Mouse (Mus musculus) limb, embryonic 14.5 days (tissue): Measurements from ENCODE around the gene Nr2e1. TPM values are rescaled to one million over a fixed set of nuclear protein-coding genes. Genes with fewer than 3 reads are reported as not detected.

Experiments used
- ATAC-seq: fragments of 200-750 bp; cut with Nextera tagmentation; 2 replicates; pipeline ENCODE4 v1.8.0; 2017; ENCODE audit warnings: low read depth, moderate number of reproducible peaks, moderate TSS enrichment; ENCODE audit not compliant: low FRiP score
- DNase-seq: peaks from one replicate; pipeline ENCODE4 v3.0.0-alpha.2; 2015; ENCODE audit warnings: low spot score
- H3K27ac ChIP-seq: fragments of 300-500 bp; sonication (generic); replicated peaks from 2 replicates; pipeline ENCODE4 v1.5.1; 2014; ENCODE audit warnings: low read depth, mild to moderate bottlenecking, low read length, moderate library complexity, mixed read lengths
- H3K27me3 ChIP-seq: fragments of 300-500 bp; sonication (generic); 2 replicates; pipeline ENCODE4 v1.6.1; 2014; ENCODE audit warnings: low read length, mixed read lengths; ENCODE audit not compliant: control insufficient read depth, insufficient read depth
- H3K36me3 ChIP-seq: fragments of 300-500 bp; sonication (generic); 2 replicates; pipeline ENCODE4 v1.6.1; 2014; ENCODE audit warnings: mild to moderate bottlenecking, low read length, moderate library complexity, mixed read lengths; ENCODE audit not compliant: control insufficient read depth, insufficient read depth
- H3K4me1 ChIP-seq: fragments of 300-500 bp; sonication (generic); 2 replicates; pipeline ENCODE4 v1.6.1; 2014; ENCODE audit warnings: antibody characterized with exemption, low read length, mixed read lengths; ENCODE audit not compliant: control insufficient read depth, insufficient read depth
- H3K4me2 ChIP-seq: fragments of 300-500 bp; sonication (generic); replicated peaks from 2 replicates; pipeline ENCODE4 v1.6.1; 2014; ENCODE audit warnings: low read depth, mild to moderate bottlenecking, low read length, moderate library complexity; ENCODE audit not compliant: severe bottlenecking
- H3K4me3 ChIP-seq: fragments of 300-500 bp; sonication (generic); replicated peaks from 2 replicates; pipeline ENCODE4 v1.5.1; 2014; ENCODE audit warnings: low read length
- H3K9ac ChIP-seq: fragments of 300-500 bp; sonication (generic); 2 replicates; pipeline ENCODE4 v1.6.1; 2014; ENCODE audit warnings: mild to moderate bottlenecking, low read depth, low read length, moderate library complexity; ENCODE audit not compliant: severe bottlenecking
- H3K9me3 ChIP-seq: fragments of 300-500 bp; sonication (generic); 2 replicates; pipeline ENCODE4 v1.6.1; 2016; ENCODE audit warnings: low read length; ENCODE audit not compliant: control insufficient read depth
- POLR2A ChIP-seq: fragments of 200-500 bp; IDR thresholded peaks from 2 replicates; pipeline ENCODE4 v1.8.0; 2012; ENCODE audit warnings: inconsistent platforms, mild to moderate bottlenecking, moderate library complexity, borderline replicate concordance; ENCODE audit not compliant: insufficient read depth, insufficient read length; ENCODE audit errors: extremely low read depth
- WGBS: fragments of 180-500 bp; shearing (Covaris S2); extraction: QIAGEN DNeasy Blood & Tissue Kit; methylation state at CpG from one replicate; pipeline ENCODE4 v1.1.7; 2014; 5-methylcytosine and 5-hydroxymethylcytosine counted together
- polyA plus RNA-seq, 2 experiments: library from polyadenylated mRNA; depleted of rRNA in 1 of 2; stranded (reverse) in 1 of 2; unstranded in 1 of 2; fragments of >200 nt; fragmentation: Nextera tagmentation in 1 of 2; extraction: Ambion mirVana in 1 of 2; gene quantifications; 2 replicates each; pipeline versions ENCODE4 v1.2.1 to v1.2.3; 2012 to 2014

Gene Nr2e1
- polyA plus RNA-seq, 2 experiments = 0.15 TPM; not detected in 1

- Histone ChIP-seq H3K36me3 (no peaks in the 10 kb centered on the region), H3K27me3 (peaks cover 13% of the 10 kb centered on the region), H3K9ac (no peak overlapping the region), H3K9me3 (peaks cover 5% of the 10 kb centered on the region; the same call in 1 of the 2 replicates), H3K27ac (no peak overlapping the region), H3K4me1 (no peaks in the 10 kb centered on the region), H3K4me2 (no peak overlapping the region), H3K4me3 (no peak overlapping the region)
- TF ChIP-seq POLR2A = no peak
- ATAC-seq (no peak), DNase-seq (no peak)
- 66% methylated on average over 4 of the region's 4 CpGs for WGBS
These were observed 23.3 kb upstream of the Nr2e1 start for GRCm38 (mm10) chr10:42606757-42607156.

- Histone ChIP-seq H3K9ac (no peak overlapping the region), H3K9me3 (peaks cover 5% of the 10 kb centered on the region; the same call in 1 of the 2 replicates), H3K4me3 (no peak overlapping the region), H3K4me1 (no peaks in the 10 kb centered on the region), H3K36me3 (no peaks in the 10 kb centered on the region), H3K27ac (no peak overlapping the region), H3K4me2 (no peak overlapping the region), H3K27me3 (0 out of 2 replicates have a peak, but pooled peaks cover 8% of the 10 kb centered on the region)
- 62% methylated on average over 2 of the region's 2 CpGs for WGBS
- TF ChIP-seq POLR2A = no peak
- DNase-seq (no peak), ATAC-seq (no peak)
These were observed 21.4 kb upstream of the Nr2e1 start for GRCm38 (mm10) chr10:42604874-42605273.

GRCm38 (mm10) chr10:42601556-42601955, 18.1 kb upstream of the Nr2e1 start:
- ATAC-seq (no peak), DNase-seq (no peak)
- 20% methylated on average over 10 of the region's 10 CpGs for WGBS
- Histone ChIP-seq H3K4me1 (no peaks in the 10 kb centered on the region), H3K4me2 (no peak overlapping the region), H3K27me3 (0 out of 2 replicates have a peak, but pooled peaks cover 11% of the 10 kb centered on the region), H3K36me3 (no peaks in the 10 kb centered on the region), H3K27ac (no peak overlapping the region), H3K4me3 (no peak overlapping the region), H3K9me3 (peaks cover 5% of the 10 kb centered on the region; the same call in 1 of the 2 replicates), H3K9ac (no peak overlapping the region)
- no peak for TF ChIP-seq POLR2A

GRCm38 (mm10) chr10:42598615-42599014, 15.2 kb upstream of the Nr2e1 start:
- WGBS = 74% methylated on average over 8 of the region's 8 CpGs
- no peaks in the 10 kb centered on the region for H3K9me3 ChIP-seq
- ATAC-seq (no peak), DNase-seq (no peak)
- no peak overlapping the region for H3K4me2 ChIP-seq
- no peaks in the 10 kb centered on the region for H3K36me3 ChIP-seq
- no peak overlapping the region for H3K9ac ChIP-seq
- no peak for TF ChIP-seq POLR2A
- peaks cover 33% of the 10 kb centered on the region for H3K27me3 ChIP-seq
- H3K27ac ChIP-seq = no peak overlapping the region
- H3K4me1 ChIP-seq = no peaks in the 10 kb centered on the region
- H3K4me3 ChIP-seq = no peak overlapping the region

GRCm38 (mm10) chr10:42593201-42593600, 9.8 kb upstream of the Nr2e1 start:
- Histone ChIP-seq H3K27me3 (peaks cover 83% of the 10 kb centered on the region), H3K9ac (no peak overlapping the region), H3K9me3 (no peaks in the 10 kb centered on the region), H3K36me3 (no peaks in the 10 kb centered on the region), H3K4me1 (peaks cover 7% of the 10 kb centered on the region), H3K4me3 (no peak overlapping the region), H3K27ac (no peak overlapping the region), H3K4me2 (no peak overlapping the region)
- no peak for TF ChIP-seq POLR2A
- DNase-seq (no peak), ATAC-seq (no peak)
- WGBS = 9% methylated on average over 7 of the region's 7 CpGs
